Comparison of ENCODE assay signal across 10 mouse cellular contexts in genomic region chr4:130108929-130109328, GRCm38 (mm10). TPM values are rescaled to one million over a fixed set of nuclear protein-coding genes. Genes with fewer than 3 reads are reported as not detected.
A peak's percentile ranks its signal among the peaks of the same experiment; 100 is the strongest.
DNase-seq lines count a peak whose midpoint lies in the region; ATAC-seq and TF ChIP-seq lines count a peak whose summit lies in the region.
"Had no signal": no experiment of that assay in that cellular context is flagged by ENCODE, and none has a peak within 500 bp of the region (broad histone marks: within the 10 kb centered on the region; RNA-seq: fewer than 3 reads in every experiment).

No protein-coding gene starts in this region.

- H3ac ChIP-seq in myocyte (ENCODE audit: control insufficient read depth, insufficient read length), result no peak overlapping the region

- H3K36me3 ChIP-seq in kidney, embryonic 16.5 days (ENCODE audit: insufficient read depth, low read length), result 0 out of 2 replicates have a peak, but pooled peaks cover 4% of the 10 kb centered on the region
- no peaks in the 10 kb centered on the region for H3K36me3 ChIP-seq in liver, embryonic 11.5 days (ENCODE audit: control insufficient read depth, insufficient read depth, low read length)
- H3K36me3 ChIP-seq in myocyte (ENCODE audit: control insufficient read depth, insufficient read depth), result no peaks in the 10 kb centered on the region
- H3K36me3 ChIP-seq: forebrain, embryonic 15.5 days had no signal

- no peak overlapping the region for H3K27ac ChIP-seq in kidney, embryonic 16.5 days (ENCODE audit: low read length)
- no peak overlapping the region for H3K27ac ChIP-seq in liver, embryonic 11.5 days (ENCODE audit: low read depth, low read length)
- H3K27ac ChIP-seq: forebrain, embryonic 15.5 days had no signal

- ATAC-seq in kidney, embryonic 16.5 days (ENCODE audit: low FRiP score, low TSS enrichment), result no peak
- ATAC-seq in liver, embryonic 11.5 days (replicated peaks; ENCODE audit: low FRiP score), result no peak
- ATAC-seq: forebrain, embryonic 15.5 days had no signal

- H3K4me3 ChIP-seq in kidney, embryonic 16.5 days (ENCODE audit: low read length), result no peak overlapping the region
- H3K4me3 ChIP-seq in liver, embryonic 11.5 days (ENCODE audit: low read depth, low read length), result peak overlapping the region; percentile 83
- H3K4me3 ChIP-seq in myocyte, result peak overlapping the region; percentile 79

- H3K27me3 ChIP-seq in kidney, embryonic 16.5 days (ENCODE audit: insufficient read depth, low read length), result no peaks in the 10 kb centered on the region
- H3K27me3 ChIP-seq in liver, embryonic 11.5 days (replicated peaks; ENCODE audit: control insufficient read depth, insufficient read depth, low read length), result no peaks in the 10 kb centered on the region
- H3K27me3 ChIP-seq in myocyte (ENCODE audit: control insufficient read depth, insufficient read depth, insufficient read length), result no peaks in the 10 kb centered on the region
- H3K27me3 ChIP-seq: forebrain, embryonic 15.5 days had no signal

- WGBS in kidney, embryonic 16.5 days, result 84% methylated on average over 3 of the region's 3 CpGs
- WGBS in liver, embryonic 11.5 days, result 74% methylated on average over 3 of the region's 3 CpGs

- peaks cover 10% of the 10 kb centered on the region for H3K4me1 ChIP-seq in kidney, embryonic 16.5 days (ENCODE audit: insufficient read depth, low read length)
- H3K4me1 ChIP-seq in liver, embryonic 11.5 days (replicated peaks; ENCODE audit: control insufficient read depth, insufficient read depth, low read length), result peaks cover 13% of the 10 kb centered on the region

- no peaks in the 10 kb centered on the region for H3K9me3 ChIP-seq in kidney, embryonic 16.5 days (ENCODE audit: low read length)
- H3K9me3 ChIP-seq in liver, embryonic 11.5 days (ENCODE audit: control insufficient read depth, low read length), result peaks cover under 1% of the 10 kb centered on the region; the same call in 1 of the 2 replicates
- H3K9me3 ChIP-seq: forebrain, embryonic 15.5 days had no signal

- DNase-seq in kidney, postnatal 14 days, result no peak
- peak; percentile 24 for DNase-seq in c-Kit-positive CD71-negative TER-119-negative erythroid progenitor cells, embryonic 14.5 days (ENCODE audit: low read depth)
- no peak for DNase-seq in liver, embryonic 11.5 days (ENCODE audit: low spot score)
- no peak for DNase-seq in ovary, postnatal 14 days (ENCODE audit: low spot score)
- no peak for DNase-seq in cerebellum, postnatal 10 days
- no peak for DNase-seq in adrenal gland, postnatal 10 days

- H3K4me2 ChIP-seq in kidney, embryonic 16.5 days (replicated peaks; ENCODE audit: low read depth, low read length), result no peak overlapping the region
- H3K4me2 ChIP-seq in liver, embryonic 11.5 days, result peak overlapping the region; percentile 82
- H3K4me2 ChIP-seq in myocyte (ENCODE audit: low read depth), result peak overlapping the region; percentile 97

- no peak for TF ChIP-seq POLR2A in myocyte (IDR thresholded peaks at IDR 0.05; ENCODE audit: insufficient read length, low read depth)

- 0 out of 2 replicates have a peak overlapping the region, but pooled peaks have one; percentile 14 for H3K9ac ChIP-seq in kidney, embryonic 16.5 days (replicated peaks; ENCODE audit: low read length)
- H3K9ac ChIP-seq in liver, embryonic 11.5 days (ENCODE audit: low read depth, low read length), result no peak overlapping the region
- H3K9ac ChIP-seq: forebrain, embryonic 15.5 days had no signal

- peaks cover 31% of the 10 kb centered on the region for H3K79me2 ChIP-seq in myocyte (ENCODE audit: control insufficient read depth, insufficient read depth)

TF ChIP-seq in myocyte, 11 proteins besides CTCF, POLR2A, EP300 and RAD21:
- TF ChIP-seq CEBPB (IDR thresholded peaks at IDR 0.05; ENCODE audit: insufficient read depth, poor library complexity, severe bottlenecking) (no peak), SRF (IDR thresholded peaks at IDR 0.05; ENCODE audit: control insufficient read depth, insufficient read length, low read depth) (no peak), MYOD1 (IDR thresholded peaks at IDR 0.05; ENCODE audit: control insufficient read depth in 1 of 3, insufficient read length in 2 of 3, low read depth in 2 of 3) (no peak), USF1 (IDR thresholded peaks at IDR 0.05; ENCODE audit: low read depth) (no peak), E2F4 (IDR thresholded peaks at IDR 0.05; ENCODE audit: insufficient read depth) (no peak), TCF3 (IDR thresholded peaks at IDR 0.05; ENCODE audit: insufficient read length, low read depth) (no peak), POLR2AphosphoS2 (IDR thresholded peaks at IDR 0.05; ENCODE audit: insufficient read length, low read depth) (no peak), TCF12 (IDR thresholded peaks at IDR 0.05; ENCODE audit: insufficient read depth, poor library complexity, severe bottlenecking) (no peak), REST (IDR thresholded peaks at IDR 0.05; ENCODE audit: insufficient read depth, insufficient read length) (no peak)

RNA-seq across cellular contexts. Expression of gene Pef1, which starts 6.6 kb away (rescaled TPM):
- polyA plus RNA-seq in kidney, embryonic 16.5 days (2015; fragmentation: Nextera tagmentation; extraction: Ambion mirVana), result 85.5 and 90.9 TPM in 2 replicates
- 56.8 and 58.1 TPM in 2 replicates for polyA plus RNA-seq in liver, embryonic 11.5 days (2014; fragmentation: Nextera tagmentation; extraction: Ambion mirVana)
- 62.4 TPM for polyA plus RNA-seq in myocyte (2012; fragmentation: generic; extraction: Trizol)
- 10 to 100 TPM; 51.4 to 54.6 TPM for total RNA-seq in adrenal gland, postnatal 10 days (2021)

RNA-seq across cellular contexts. Expression of gene Hcrtr1, which starts 30.2 kb away (rescaled TPM):
- 0.19 and 0.31 TPM in 2 replicates for polyA plus RNA-seq in kidney, embryonic 16.5 days (2015; fragmentation: Nextera tagmentation; extraction: Ambion mirVana)
- polyA plus RNA-seq in liver, embryonic 11.5 days (2014; fragmentation: Nextera tagmentation; extraction: Ambion mirVana), result 0.12 and 0.30 TPM in 2 replicates
- not detected for polyA plus RNA-seq in myocyte (2012; fragmentation: generic; extraction: Trizol)
- total RNA-seq in adrenal gland, postnatal 10 days (2021), result 1 to 10 TPM in 1 of 2 experiments, under 1 TPM in 1; 0.78 to 1.7 TPM
- polyA plus RNA-seq: limb, embryonic 11.5 days had no signal
